Mouse (Mus musculus): ENCODE data around the gene Thra.

Thra gene

DNA sequence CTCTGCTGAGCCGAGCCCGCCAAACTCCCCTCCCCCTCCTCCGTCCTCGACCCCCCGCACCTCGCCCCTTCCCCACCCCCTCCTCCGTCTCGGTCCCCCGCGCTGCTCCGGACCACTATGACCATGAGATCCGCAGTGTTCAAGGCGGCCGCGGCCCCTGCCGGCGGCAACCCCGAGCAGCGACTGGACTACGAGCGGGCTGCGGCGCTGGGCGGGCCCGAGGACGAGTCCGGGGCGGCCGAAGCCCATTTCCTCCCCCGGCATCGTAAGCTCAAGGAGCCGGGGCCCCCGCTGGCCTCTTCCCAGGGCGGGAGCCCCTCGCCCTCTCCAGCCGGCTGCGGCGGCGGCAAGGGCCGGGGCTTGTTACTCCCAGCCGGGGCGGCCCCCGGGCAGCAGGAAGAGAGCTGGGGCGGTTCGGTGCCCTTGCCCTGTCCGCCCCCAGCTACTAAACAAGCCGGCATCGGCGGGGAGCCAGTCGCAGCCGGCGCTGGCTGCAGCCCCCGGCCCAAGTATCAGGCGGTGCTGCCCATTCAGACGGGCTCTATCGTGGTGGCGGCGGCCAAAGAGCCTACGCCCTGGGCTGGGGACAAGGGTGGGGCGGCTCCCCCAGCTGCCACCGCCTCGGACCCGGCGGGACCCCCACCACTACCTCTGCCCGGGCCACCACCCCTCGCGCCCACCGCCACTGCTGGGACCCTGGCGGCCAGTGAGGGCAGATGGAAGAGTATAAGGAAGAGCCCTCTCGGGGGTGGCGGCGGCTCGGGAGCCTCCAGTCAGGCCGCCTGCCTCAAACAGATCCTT is 55.5 kb downstream of the Thra start:
- no peak for DNase-seq (ENCODE audit: low read depth, low spot score)

DNA sequence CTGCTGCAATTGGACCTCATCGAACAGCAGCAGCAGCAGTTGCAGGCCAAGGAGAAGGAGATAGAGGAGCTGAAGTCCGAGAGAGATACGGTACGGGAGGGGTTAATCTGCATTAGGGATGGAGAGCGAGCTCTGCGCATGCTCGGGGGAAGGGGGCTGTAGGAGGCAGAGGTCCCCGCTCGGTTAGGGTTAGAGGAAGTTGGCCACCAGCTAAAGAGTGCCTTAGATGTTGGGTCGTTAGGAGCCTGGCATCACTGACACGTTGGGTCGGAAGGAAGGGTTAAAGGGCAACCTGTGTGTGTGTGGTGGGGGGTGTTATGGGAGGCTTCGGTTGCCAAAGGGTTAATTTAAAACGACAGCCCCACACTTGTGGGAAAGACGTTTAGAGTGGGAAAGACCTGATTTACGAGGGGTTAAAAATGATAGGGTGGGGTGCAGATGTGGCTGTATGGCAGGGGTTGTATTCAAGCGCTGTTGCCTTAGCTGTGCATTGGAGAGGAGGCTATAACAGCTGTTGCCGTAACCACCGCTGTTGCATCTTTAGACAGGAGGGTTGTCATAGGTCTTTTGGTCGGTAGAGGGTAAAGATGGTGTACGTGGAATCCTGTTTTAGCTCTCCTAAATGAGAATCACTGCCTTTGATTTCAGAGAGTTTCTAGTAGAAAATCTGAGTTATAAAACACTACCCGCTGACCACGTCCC is 56.2 kb downstream of the Thra start:
- DNase-seq (ENCODE audit: low read depth, low spot score), result peak; percentile 88

DNA sequence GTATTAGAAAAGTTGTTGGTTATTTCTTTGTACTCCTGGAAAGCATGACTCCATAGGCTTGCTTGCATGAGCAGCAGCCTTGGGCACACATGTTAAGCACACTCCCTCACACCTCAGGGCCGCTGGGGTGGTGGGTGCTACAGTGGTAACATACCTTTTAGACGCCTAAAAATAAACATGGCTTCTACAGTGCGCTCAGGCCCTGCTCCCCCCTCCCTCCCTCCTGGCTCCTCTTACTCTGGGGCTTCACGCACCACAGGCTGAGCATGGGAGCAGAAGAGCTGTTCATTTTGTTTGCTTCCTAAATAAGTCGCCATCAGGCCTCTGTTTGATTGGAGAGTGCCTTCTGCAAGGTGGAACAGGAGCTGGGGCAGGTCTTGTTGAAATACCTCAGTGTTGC is 56.9 kb downstream of the Thra start:
- no peak for DNase-seq (ENCODE audit: low read depth, low spot score)

- no peak for DNase-seq (ENCODE audit: low read depth, low spot score)
Observed at GRCm38 (mm10) chr11:98797909-98798308, 57.5 kb downstream of the Thra start.

DNA sequence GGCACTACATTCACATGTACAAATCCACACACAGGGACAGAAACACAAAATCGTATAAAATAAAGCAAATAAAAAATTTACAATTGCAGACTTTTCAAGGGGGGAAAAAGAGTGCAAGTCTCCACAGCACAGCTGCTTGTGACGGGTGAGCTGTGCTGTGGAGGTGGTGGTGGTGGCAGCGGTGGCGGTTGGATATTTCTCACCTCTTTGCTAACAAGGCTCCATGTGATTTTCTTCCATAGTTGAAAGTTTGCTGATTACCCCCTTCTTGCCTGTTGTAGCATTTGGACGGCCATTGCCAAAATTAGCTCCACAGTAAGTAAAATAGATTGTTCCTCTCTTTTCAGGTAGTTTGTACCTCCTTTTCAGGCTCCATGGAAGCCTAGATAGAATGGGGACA is 64.2 kb downstream of the Thra start, which contains the start of gene Casc3:
Casc3 (plus strand) TSS at position 301 of the 400 bp plus-strand sequence.
- DNase-seq (ENCODE audit: low read depth, low spot score), result no peak

DNA sequence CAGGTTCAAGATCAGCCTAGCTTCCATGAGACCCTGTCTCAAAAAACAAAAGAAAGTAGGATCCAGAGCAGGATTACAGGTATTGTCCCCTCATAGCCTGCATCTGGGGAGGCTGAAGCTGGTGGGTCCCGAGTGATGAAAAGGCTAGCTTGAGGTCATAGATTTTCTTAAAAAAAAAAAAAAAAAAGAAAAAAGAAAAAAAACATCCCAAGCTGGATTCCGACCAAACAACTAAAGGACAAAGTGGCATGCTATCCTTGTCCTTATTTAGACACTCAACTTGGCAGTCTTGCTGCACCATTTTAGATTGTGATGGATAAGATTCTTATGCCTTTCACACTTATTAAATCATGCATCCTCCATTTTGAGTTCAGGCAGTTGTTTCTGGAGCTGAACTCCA is 68.0 kb downstream of the Thra start:
- no peak for DNase-seq (ENCODE audit: low read depth, low spot score)

DNA sequence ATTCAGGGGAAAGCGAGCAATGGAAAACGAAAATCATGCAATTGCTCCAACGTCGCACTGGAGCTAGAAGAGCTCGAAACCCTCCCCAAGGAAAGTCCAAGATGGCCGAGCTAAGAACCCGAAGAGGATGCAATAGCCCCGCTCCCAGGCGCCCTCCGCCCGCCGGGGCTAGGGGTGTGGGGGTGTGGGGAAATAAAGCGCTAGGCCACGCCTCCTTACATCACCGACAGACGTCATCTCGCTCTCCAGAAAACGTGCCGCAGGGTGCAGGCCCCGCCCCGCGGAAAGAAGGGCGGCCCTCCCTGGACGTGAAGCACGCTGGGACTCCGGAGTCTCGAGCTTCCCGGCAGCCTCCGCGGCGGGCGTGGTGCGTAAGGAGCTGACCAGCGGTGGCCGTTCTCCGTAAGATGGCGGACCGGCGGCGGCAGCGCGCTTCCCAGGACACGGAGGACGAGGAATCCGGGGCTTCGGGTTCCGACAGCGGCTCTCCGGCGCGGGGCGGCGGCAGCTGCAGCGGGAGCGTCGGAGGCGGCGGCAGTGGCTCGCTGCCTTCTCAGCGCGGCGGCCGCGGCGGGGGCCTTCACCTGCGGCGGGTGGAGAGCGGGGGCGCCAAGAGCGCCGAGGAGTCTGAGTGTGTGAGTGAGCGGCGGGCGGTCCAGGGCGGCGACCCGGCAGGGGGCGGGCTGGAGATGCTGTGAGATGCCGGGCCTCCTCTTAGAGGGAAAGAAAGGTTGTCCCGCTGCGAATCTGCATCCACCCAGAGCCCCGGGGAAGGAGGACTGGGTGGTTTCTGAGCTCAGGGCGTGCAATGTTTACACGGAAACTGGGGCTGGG is 69.2 kb downstream of the Thra start:
- DNase-seq (ENCODE audit: low read depth, low spot score), result peak; percentile 99

DNA sequence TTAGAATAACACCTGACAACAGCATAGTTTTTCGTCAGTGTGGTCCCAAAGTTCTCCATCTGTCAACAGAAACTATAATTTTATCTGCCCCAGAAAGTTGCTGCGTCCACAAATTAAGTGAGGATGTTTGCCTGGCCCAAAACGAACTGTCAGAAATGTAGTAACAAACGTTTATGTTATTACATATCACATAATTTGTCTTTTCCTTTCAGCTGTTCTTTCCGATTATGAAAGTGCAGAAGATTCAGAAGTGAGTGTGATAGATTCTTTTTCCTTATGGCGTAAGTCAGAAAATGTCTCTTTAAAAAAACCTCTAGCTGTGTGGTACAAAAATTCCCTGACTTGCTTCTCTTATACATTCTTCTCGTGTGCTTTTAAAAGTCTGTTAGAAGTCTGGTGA is 70.2 kb downstream of the Thra start:
- DNase-seq (ENCODE audit: low read depth, low spot score), result no peak

DNA sequence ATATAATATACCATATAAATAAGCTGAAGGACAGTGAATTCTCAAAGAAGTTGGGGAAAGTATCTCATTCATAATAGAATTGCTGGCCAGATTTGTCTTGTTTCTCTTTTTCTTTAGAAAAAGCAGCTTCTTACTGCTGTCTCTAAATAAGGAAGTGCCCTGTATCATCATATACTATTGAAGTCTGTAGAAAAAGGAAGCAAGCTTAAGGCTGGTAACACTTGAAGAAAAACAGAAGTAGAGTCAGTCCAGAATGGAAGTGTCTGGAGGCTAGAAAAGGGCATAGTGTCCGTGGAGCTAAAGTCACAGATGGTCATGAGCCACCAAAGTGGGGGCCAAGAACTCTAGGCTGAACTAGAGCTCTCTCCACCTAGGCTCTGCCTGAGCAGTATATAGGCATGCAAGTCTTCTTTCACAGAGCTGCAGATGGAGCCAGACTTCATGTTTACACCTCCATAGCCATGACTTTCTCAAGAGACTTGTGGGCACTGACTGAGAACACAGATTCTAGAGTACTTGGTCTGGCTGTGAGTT is 76.3 kb downstream of the Thra start:
- no peak for DNase-seq (ENCODE audit: low read depth, low spot score)

Measured in ES-CJ7 (cell line).